In genomic region chr17:27122701-27123100, GRCm38 (mm10) we compare ENCODE assay signal across 15 mouse cellular contexts. TPM values are rescaled to one million over a fixed set of nuclear protein-coding genes. Genes with fewer than 3 reads are reported as not detected.
"Had no signal": no experiment of that assay in that cellular context is flagged by ENCODE, and none has a peak within 500 bp of the region (broad histone marks: within the 10 kb centered on the region; RNA-seq: fewer than 3 reads in every experiment).

No protein-coding gene starts in this region.

- H3K27ac ChIP-seq: kidney, postnatal 0 days; limb, embryonic 12.5 days; limb, embryonic 15.5 days had no signal

- DNase-seq: kidney, postnatal 25 days; left cerebral cortex, postnatal 4 days; lung, adult 2 months; lung, postnatal 14 days; lung, postnatal 4 days; midbrain, embryonic 14.5 days; thymus, adult 18-20 months; thymus, postnatal 36 days had no signal

- H3K4me3 ChIP-seq: limb, embryonic 12.5 days; limb, embryonic 15.5 days had no signal

RNA-seq across cellular contexts. Expression of gene Ip6k3, which starts 44.9 kb away (rescaled TPM):
- total RNA-seq: layer of hippocampus, postnatal 10 days; left cerebral cortex, postnatal 4 days; megakaryocyte progenitor cell, adult 5-6 weeks; megakaryocyte-erythroid progenitor cell, adult 5-6 weeks; midbrain, postnatal 0 days had no signal
